Mouse (Mus musculus): ENCODE data around the gene Ipo7.

DNA sequence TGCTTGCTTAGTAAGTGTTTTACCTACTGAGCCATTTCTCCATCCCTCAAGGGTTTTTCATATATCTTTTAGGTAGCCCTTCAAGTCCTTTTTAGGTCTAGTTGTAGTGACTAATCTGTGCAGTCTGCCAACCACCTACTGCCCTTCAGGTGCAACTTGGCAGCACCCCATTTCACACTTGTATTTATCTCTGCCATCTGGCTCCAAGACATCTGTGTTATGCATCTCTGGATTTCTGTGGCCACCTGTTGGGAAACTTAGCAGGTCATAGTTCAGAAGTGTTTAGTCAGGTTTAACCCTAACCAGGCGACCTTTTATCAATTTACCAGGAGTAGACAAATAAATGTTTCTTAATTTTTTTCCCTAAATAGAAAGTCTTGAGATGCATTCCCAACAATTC is 6.7 kb upstream of the Ipo7 start:
- TF ChIP-seq CTCF (IDR thresholded peaks at IDR 0.05; ENCODE audit: insufficient read depth, low read length) (no peak), POLR2A (IDR thresholded peaks at IDR 0.05; ENCODE audit: borderline replicate concordance, extremely low read depth, low read depth, low read length) (no peak)

Data from lung, adult 2 months (tissue).